Mouse (Mus musculus): ENCODE results near the gene Tmem150c. TPM values are rescaled to one million over a fixed set of nuclear protein-coding genes. Genes with fewer than 3 reads are reported as not detected.

The Tmem150c gene
- total and polyA plus RNA-seq, 2 experiments from 2014 or later = 0.31 to 0.98 TPM

- Histone ChIP-seq H3K36me3 (replicated peaks; ENCODE audit: control insufficient read depth, insufficient read depth, low read length) (peaks cover 32% of the 10 kb centered on the region), H3K27me3 (ENCODE audit: control insufficient read depth, insufficient read depth, low read length) (no peaks in the 10 kb centered on the region), H3K27ac (ENCODE audit: low read depth) (peak overlapping the region; percentile 36), H3K4me2 (ENCODE audit: low read depth, low read length) (no peak overlapping the region), H3K4me1 (ENCODE audit: control insufficient read depth, insufficient read depth) (peaks cover 24% of the 10 kb centered on the region), H3K9me3 (replicated peaks; ENCODE audit: control insufficient read depth, low read length) (no peaks in the 10 kb centered on the region), H3K4me3 (ENCODE audit: low read depth, low read length) (no peak overlapping the region), H3K9ac (replicated peaks; ENCODE audit: low read depth, low read length) (no peak overlapping the region)
- WGBS = 83% methylated on average over 2 of the region's 2 CpGs
- no peak for TF ChIP-seq CTCF (IDR thresholded peaks at IDR 0.05; ENCODE audit: low read depth)
- TF ChIP-seq EP300 (IDR thresholded peaks at IDR 0.05; ENCODE audit: low read depth) = no peak
- ATAC-seq (ENCODE audit: insufficient read depth, low read depth) = no peak
- DNase-seq (ENCODE audit: low spot score) = no peak
Measured at GRCm38 (mm10) chr5:100032107-100032506, 127.5 kb downstream of the Tmem150c start.

GRCm38 (mm10) chr5:100030069-100030468 lies 129.5 kb downstream of the Tmem150c start:
- H3K4me2 ChIP-seq (ENCODE audit: low read depth, low read length) = no peak overlapping the region
- H3K9me3 ChIP-seq (replicated peaks; ENCODE audit: control insufficient read depth, low read length) = no peaks in the 10 kb centered on the region
- no peak overlapping the region for H3K9ac ChIP-seq (replicated peaks; ENCODE audit: low read depth, low read length)
- H3K4me1 ChIP-seq (ENCODE audit: control insufficient read depth, insufficient read depth) = peaks cover 16% of the 10 kb centered on the region
- WGBS = 2% methylated on average over 6 of the region's 6 CpGs
- DNase-seq (ENCODE audit: low spot score) = peak; percentile 93
- H3K4me3 ChIP-seq (ENCODE audit: low read depth, low read length) = no peak overlapping the region
- H3K27me3 ChIP-seq (ENCODE audit: control insufficient read depth, insufficient read depth, low read length) = no peaks in the 10 kb centered on the region
- H3K36me3 ChIP-seq (replicated peaks; ENCODE audit: control insufficient read depth, insufficient read depth, low read length) = peaks cover 32% of the 10 kb centered on the region
- ATAC-seq (ENCODE audit: insufficient read depth, low read depth) = peak; percentile 87
- peak overlapping the region; percentile 66 for H3K27ac ChIP-seq (ENCODE audit: low read depth)
- no peak for TF ChIP-seq EP300 (IDR thresholded peaks at IDR 0.05; ENCODE audit: low read depth)
- no peak for TF ChIP-seq CTCF (IDR thresholded peaks at IDR 0.05; ENCODE audit: low read depth)

Other genes starting within 250 kb of the Tmem150c start
- 12.1 and 16.0 TPM in 2 replicates for gene Hnrnpd, start 180.9 kb downstream of the Tmem150c start, total RNA-seq (2014; rRNA removed; ENCODE audit: low replicate concordance)
- gene Hnrnpd, start 180.9 kb downstream of the Tmem150c start, polyA plus RNA-seq (2015; fragmentation: Nextera tagmentation; extraction: Ambion mirVana) = 32.2 and 35.5 TPM in 2 replicates
- gene 4930524J08Rik, start 180.7 kb downstream of the Tmem150c start, total RNA-seq (2014; rRNA removed; ENCODE audit: low replicate concordance) = 24.0 TPM in 1 of 2 replicates, not detected in the other
- 1.7 and 2.5 TPM in 2 replicates for gene 4930524J08Rik, start 180.7 kb downstream of the Tmem150c start, polyA plus RNA-seq (2015; fragmentation: Nextera tagmentation; extraction: Ambion mirVana)
- 51.3 and 56.6 TPM in 2 replicates for gene Hnrnpdl, start 120.1 kb downstream of the Tmem150c start, total RNA-seq (2014; rRNA removed; ENCODE audit: low replicate concordance)
- gene Hnrnpdl, start 120.1 kb downstream of the Tmem150c start, polyA plus RNA-seq (2015; fragmentation: Nextera tagmentation; extraction: Ambion mirVana) = 43.8 and 54.8 TPM in 2 replicates
- gene Enoph1, start 119.8 kb downstream of the Tmem150c start, total RNA-seq (2014; rRNA removed; ENCODE audit: low replicate concordance) = 6.0 and 17.8 TPM in 2 replicates
- 15.7 and 16.1 TPM in 2 replicates for gene Enoph1, start 119.8 kb downstream of the Tmem150c start, polyA plus RNA-seq (2015; fragmentation: Nextera tagmentation; extraction: Ambion mirVana)